Mouse (Mus musculus) thymus, postnatal 14 days (tissue): ENCODE results near the gene Mfap3.

Experiments used
- DNase-seq: peaks from one replicate; pipeline ENCODE4 v3.0.0; 2021

Mfap3 gene

DNA sequence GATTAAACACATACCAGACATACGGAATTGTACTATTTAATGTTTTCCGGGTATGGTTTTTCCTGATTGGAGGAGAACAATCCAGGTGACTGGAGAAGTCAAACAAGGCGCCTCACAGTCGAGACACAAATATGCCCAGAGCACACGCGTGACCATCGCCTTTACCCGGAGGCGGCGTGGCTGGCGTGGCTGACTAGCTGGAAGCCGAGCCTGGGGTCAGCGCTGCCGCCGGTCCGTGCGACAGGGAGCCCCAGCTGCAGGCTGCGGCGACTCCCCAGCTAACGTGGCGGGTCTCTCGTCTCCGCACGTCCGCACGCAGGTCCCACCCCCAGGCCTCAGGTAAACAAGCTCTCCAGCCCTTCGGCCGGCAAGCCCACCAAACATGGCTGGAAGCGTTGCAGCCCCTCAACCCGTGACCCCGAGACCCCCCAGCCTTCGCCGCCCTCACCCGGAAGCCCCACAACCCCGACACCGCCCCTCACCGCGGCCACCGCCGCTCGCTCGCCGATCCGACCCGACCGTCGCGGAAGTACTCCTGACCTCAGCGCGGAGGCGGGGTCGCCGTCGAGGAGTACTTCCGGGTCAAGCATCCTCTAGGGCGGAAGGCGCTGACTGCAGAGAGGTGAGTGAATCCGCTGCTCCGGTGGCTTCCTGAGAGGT is at the start of gene Mfap3, which contains the start of gene Fam114a2:
TSS of gene Mfap3 (plus strand) at position 574 of the 660 bp plus-strand sequence.
TSS of gene Fam114a2 (minus strand) at position 527 of the 660 bp plus-strand sequence.
- DNase-seq = peak; percentile 98

- peak; percentile 23 for DNase-seq
Measured at GRCm38 (mm10) chr11:57468706-57469105, 49.8 kb upstream of the Mfap3 start.

- DNase-seq = peak; percentile 11
Measured at GRCm38 (mm10) chr11:57470056-57470455, 48.4 kb upstream of the Mfap3 start.

- DNase-seq = no peak
Measured at GRCm38 (mm10) chr11:57470979-57471378, 47.5 kb upstream of the Mfap3 start.

DNA sequence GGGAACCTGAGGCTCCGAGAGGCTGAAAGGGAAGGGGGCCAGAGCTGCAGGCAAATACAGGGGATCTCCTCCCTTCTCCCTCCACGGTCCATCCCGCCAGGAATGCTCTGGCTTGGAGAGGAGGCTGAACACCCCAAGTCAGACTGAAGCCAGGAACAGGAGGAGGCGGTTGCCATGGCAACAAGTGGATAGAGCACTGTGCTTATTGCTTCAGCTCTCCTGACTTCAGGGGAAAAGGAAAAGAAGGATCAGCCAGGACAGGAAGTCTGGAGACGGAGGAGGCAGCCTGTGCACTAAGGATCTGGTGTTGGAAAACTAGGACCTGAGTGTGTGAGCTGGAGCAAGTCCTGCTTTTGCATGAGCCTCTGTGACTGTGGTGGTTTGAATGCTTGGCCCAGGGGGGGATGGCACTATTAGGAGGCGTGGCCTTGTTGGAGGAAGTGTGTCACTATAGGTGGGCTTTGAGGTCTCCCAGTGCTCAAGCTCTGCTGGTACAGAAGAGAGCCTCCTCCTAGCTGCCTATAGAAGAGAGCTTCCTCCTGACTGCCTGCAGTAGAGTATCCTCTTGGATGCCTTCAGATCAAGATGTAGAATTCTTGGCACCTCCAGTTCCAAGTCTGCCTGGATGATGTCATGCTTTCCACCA is 44.0 kb upstream of the Mfap3 start:
- DNase-seq = no peak

DNA sequence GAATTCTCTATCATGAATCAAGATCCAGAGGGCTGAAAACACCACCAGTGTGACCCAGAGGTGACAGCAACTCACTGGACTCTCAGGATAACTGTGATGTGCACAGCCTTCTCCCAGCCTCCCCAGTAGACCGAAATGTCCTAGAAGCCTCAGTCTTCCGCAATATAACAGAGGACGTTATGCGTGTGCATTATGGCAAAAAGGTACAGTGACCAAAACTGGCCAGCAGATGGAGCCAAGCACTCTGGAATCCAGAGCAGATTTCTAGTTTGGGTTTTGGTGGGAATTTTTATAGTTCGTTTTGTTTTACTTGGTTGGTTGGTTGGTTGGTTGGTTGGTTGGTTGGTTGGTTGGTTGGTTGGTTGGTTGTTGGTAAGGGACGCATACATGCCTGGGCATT is 43.3 kb upstream of the Mfap3 start:
- DNase-seq = peak; percentile 47

DNA sequence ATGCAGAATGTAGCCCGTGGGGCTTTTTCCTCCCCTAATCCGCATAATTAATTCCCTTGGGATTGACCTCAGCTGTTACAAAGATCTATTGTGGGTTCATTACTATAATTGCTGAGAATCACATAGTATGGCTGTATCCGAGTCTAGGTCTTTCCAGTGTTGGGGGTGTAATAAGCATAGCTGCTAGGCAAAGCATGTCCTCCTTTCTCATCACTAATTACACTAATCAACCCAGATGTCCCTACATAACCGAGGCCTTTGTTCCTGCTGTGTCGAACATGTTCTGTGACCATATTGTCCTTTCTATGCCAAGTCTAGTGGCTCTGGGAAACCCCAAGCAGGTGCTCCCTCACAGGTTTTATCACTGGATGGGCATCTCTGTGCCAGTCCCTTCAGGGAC is 40.4 kb upstream of the Mfap3 start:
- DNase-seq = no peak

GRCm38 (mm10) chr11:57488436-57488835 is 30.0 kb upstream of the Mfap3 start:
- no peak for DNase-seq

DNA sequence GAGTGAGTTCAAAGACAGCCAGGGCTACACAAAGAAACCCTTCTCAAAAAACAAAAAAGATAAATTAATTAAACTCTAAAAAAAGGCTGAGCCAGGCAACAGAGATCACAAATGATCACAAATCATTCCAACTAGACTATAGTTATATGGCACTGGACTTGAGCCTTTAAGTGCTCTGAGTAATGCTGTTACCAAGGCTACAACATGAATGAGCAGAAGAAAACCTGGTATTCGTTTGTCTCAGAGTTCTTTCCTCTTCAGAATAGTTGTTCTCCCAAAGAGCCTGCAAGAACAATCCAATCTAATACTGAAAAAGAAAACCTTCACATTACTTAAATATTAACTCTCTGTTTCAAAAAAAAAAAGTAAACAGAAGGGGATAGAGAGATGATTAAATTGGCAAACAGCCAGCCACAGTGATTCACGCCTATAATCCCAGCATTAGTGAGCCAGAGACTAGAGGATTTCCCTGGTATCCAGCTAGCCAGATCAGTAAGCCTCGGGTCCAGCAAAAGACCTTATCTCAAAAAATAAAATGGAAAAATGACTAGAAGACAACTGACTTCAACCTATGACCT is 21.9 kb upstream of the Mfap3 start:
- no peak for DNase-seq

- no peak for DNase-seq
Measured at GRCm38 (mm10) chr11:57497701-57498100, 20.8 kb upstream of the Mfap3 start.

DNA sequence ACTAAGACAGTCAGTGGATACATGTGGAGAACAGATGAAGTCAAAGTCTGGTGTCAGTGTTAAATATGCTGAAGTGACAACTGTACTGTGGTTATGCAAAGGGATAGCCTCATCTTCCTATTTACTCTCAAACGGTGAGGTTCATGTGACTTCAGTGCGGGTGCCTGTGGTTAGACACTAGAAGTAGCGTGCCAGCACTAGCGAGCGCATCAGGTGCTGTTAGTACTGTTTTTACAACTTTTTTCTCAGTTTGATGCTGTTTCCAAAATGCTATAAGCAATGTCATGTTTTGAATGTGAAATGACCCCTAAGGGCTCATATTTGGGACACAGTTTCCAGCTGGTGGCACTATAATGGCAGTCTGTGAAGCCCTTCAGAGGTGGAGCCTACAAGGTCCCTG is 20.2 kb upstream of the Mfap3 start:
- DNase-seq = no peak

DNA sequence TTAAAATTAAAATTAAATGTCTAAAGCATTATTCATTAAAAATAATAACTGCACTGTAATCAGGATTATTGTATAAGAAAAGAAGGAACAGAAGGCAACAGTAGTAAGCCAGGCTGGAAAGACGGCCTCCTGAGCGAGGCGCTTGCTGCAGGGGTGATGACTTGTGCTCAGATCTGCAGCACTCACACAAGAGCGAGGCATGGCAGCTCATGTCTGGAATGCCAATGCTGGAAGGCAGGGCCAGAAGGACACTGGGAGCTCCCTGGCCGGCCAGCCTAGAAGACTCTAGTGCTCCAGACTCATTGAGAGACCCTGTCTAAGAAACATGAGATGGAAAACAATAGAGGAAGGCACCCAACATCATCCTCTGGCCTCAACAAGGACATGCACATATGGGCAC is 15.3 kb upstream of the Mfap3 start:
- DNase-seq = no peak

DNA sequence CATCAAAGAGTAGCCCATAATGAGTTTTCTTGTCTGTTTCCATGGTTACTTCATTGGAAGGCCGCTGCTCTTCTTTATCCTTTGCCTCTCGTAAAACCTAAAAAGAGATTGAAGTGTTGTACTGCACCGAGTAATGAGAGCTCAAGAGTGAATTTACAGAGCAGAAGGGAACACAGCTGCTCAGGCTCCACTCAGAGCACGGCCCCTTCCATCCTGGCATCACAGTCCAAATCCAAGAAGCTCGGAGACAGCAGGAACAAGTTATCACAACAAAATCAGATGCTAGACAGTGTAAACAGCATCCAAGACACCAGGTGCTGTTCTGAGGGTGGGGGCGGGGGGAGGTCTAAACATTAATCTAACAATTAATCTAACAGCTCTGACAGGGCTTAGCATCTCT is 11.6 kb upstream of the Mfap3 start:
- DNase-seq = no peak

- no peak for DNase-seq
Measured at GRCm38 (mm10) chr11:57515218-57515617, 3.2 kb upstream of the Mfap3 start.

DNA sequence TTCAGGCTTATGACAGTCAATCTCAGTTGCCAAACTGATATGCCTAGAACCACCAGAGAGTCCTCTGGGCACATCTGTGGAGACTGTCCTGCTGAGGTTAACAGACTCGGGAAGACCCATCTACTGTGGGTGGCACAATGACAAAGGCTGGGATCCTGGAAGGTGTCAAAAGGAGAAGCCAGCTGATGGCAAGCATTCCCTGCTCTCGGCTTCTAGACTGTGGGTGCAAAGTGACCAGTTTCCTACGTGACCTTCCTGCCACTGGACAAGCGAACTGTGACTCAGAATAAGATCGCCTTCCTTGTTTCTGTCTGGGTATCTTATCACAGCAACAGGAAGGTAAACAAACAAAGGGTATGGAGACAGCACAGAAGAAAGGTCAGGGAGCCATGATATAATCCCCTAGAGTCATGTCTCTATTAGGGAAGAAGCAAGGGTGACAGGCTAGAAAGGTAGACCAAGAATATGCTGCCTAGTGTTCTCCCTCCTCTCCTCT is 1.5 kb upstream of the Mfap3 start:
- DNase-seq = no peak

DNA sequence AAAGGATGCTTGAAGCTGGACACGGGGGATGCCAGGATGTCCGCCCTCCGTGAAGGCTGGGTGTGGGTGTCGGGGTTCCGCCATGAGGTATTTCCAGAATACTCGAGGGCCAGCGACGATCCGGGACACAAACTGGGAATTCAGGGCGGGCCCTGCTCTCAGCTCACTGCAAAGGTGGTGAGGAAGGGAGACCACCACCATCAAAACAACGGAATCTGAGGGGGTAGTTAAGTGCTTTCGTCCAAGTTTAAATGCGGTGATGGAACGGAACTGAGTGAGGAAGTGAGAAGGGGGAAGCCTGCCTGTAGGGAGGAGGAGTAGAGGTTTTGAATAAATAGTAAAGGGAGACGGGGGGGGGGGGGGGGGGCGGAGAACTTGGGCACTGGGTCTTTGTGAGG is 286 bp downstream of the Mfap3 start:
- no peak for DNase-seq

- no peak for DNase-seq
Measured at GRCm38 (mm10) chr11:57519304-57519703, 840 bp downstream of the Mfap3 start.

GRCm38 (mm10) chr11:57521206-57521605 is 2.7 kb downstream of the Mfap3 start:
- no peak for DNase-seq

GRCm38 (mm10) chr11:57522046-57522445 is 3.6 kb downstream of the Mfap3 start:
- DNase-seq = no peak

- DNase-seq = no peak
Measured at GRCm38 (mm10) chr11:57523418-57523817, 5.0 kb downstream of the Mfap3 start.

DNA sequence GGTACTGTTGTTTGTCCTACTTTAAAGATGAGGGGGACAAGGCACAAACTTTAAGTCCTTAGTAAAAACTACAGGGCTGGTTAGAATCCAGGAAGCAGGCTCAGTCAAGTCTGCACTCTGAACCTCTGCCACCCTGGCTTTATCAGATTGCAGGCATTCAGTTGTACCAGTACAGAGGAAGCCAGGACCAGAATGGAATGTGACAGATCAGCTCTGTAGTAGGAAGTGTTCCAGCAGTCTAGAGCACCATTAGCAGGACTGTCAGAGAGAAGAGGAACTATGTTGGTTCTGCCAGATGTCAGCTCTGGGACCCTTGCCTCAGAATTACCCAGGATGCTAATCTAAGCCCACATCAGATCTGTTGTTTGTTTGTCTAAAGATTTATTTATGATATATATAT is 6.1 kb downstream of the Mfap3 start:
- DNase-seq = no peak

DNA sequence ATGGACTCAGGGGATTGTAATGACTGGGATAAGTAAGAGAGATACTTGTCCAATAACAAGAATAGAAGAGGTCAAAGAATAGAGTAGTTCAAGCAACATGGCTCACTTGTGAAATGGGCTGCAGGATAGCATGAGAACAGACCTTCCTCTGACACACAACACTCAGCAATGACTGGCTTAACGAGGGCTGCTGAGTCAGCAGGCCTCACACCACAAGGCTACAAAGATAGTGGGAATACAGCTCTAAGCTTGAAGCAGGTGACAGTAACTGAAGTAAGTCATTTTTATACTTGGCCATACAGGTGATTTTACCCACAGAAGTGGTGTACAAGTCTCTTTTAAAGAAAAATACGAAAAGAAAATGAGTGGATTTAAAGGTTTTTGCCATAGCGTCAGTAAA is 7.4 kb downstream of the Mfap3 start:
- no peak for DNase-seq

GRCm38 (mm10) chr11:57527506-57527905 is 9.0 kb downstream of the Mfap3 start:
- no peak for DNase-seq

GRCm38 (mm10) chr11:57529111-57529510 is 10.6 kb downstream of the Mfap3 start:
- DNase-seq = no peak
